Mouse (Mus musculus): Measurements from ENCODE around the gene Gm12887.

Gene Gm12887

GRCm38 (mm10) chr4:121622003-121622402, at the start of gene Gm12887:
Gene Gm12887 (minus strand): TSS chr4:121622103.
- in situ Hi-C loops (cut with MboI, MseI), result no loop called here

DNA sequence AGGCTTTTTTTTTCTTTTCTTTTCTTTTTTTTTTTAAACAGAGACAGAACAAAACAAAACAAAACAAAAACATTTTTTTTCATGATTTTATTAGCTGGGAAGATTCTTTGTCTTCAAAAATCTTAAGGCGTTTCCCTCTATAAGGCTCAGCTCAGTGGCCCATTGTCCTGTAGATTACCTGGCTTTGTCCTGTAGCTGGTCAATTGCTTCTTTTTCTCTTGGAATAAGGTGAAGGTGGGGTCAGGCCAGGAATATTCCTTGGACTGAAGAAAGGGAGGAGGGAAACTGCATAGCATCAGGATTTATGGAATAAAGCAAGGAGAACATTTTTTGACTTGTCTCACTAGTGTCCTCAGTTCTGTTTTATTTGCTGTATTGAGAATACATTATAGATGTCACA, 35.1 kb upstream of the Gm12887 start:
- in situ Hi-C loops (cut with MboI, MseI), result no loop called here

Measured in T-helper 2 cell (primary cell).